Mouse (Mus musculus) forebrain, embryonic 10.5 days (tissue): ENCODE data around the gene Yars2. TPM values are rescaled to one million over a fixed set of nuclear protein-coding genes. Genes with fewer than 3 reads are reported as not detected.
"Not testable (repeated sequence)": the region's sequence is repeated elsewhere in the genome, so short reads cannot be mapped to it uniquely, and the experiment has no call there.

ENCODE experiments used
- DNase-seq: peaks from one replicate; pipeline ENCODE4 v3.0.0-alpha.2; 2017; ENCODE audit warnings: low spot score; ENCODE audit errors: extremely low spot score
- H3K27ac ChIP-seq: fragments of 300-500 bp; sonication (generic); 2 replicates; pipeline ENCODE4 v1.5.1; 2016; ENCODE audit warnings: mild to moderate bottlenecking
- H3K27me3 ChIP-seq: fragments of 300-500 bp; sonication (generic); 2 replicates; pipeline ENCODE4 v1.6.1; 2016; ENCODE audit warnings: mild to moderate bottlenecking; ENCODE audit not compliant: poor library complexity, severe bottlenecking
- H3K36me3 ChIP-seq: fragments of 300-500 bp; sonication (generic); replicated peaks from 2 replicates; pipeline ENCODE4 v1.6.1; 2016; ENCODE audit warnings: mild to moderate bottlenecking, moderate library complexity
- H3K4me1 ChIP-seq: fragments of 300-500 bp; sonication (generic); 2 replicates; pipeline ENCODE4 v1.6.1; 2016
- H3K4me3 ChIP-seq: fragments of 300-500 bp; sonication (generic); 2 replicates; pipeline ENCODE4 v1.5.1; 2016; ENCODE audit warnings: mild to moderate bottlenecking, moderate library complexity
- H3K9me3 ChIP-seq: fragments of 300-500 bp; sonication (generic); 2 replicates; pipeline ENCODE4 v1.6.1; 2016; ENCODE audit warnings: mild to moderate bottlenecking, moderate library complexity
- WGBS: fragments of 180-500 bp; shearing (Covaris S2); methylation state at CpG from one replicate; pipeline ENCODE4 v1.1.7; 2016; 5-methylcytosine and 5-hydroxymethylcytosine counted together
- polyA plus RNA-seq: library from polyadenylated mRNA; unstranded; fragments of >200 nt; fragmentation: Nextera tagmentation; extraction: Ambion mirVana; gene quantifications from 2 replicates; pipeline ENCODE4 v1.2.1, GENCODE M21; 2016

The Yars2 gene
- polyA plus RNA-seq, 1 experiment from 2014 or later: 47.8 TPM

DNA sequence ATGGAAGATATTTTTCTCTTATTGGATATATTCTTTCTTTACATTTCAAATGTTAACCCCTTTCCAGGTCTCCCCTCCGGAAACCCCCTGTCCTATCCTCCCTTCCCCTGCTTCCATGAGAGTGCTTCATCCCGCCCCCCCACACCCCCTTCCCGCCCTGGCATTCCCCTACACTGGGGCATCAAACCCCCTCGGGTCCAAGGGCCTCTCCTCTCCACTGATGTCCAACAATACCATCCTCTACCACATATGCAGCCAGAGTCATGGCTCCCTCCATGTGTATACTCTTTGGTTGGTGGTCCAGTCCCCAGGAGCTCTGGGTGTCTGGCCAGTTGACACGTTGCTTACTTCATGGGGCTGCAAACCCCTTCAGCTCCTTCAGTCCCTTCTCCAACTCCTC lies 8.6 kb downstream of the Yars2 start:
- peaks cover 95% of the 10 kb centered on the region for H3K36me3 ChIP-seq

GRCm38 (mm10) chr16:16325775-16326336 lies 23.1 kb downstream of the Yars2 start:
- H3K36me3 ChIP-seq: peaks cover 80% of the 10 kb centered on the region
- H3K9me3 ChIP-seq: no peaks in the 10 kb centered on the region
- no peaks in the 10 kb centered on the region for H3K4me1 ChIP-seq
- no peaks in the 10 kb centered on the region for H3K27me3 ChIP-seq
- 90% methylated on average over 5 of the region's 5 CpGs for WGBS
- H3K27ac ChIP-seq: no peak overlapping the region
- H3K4me3 ChIP-seq: no peak overlapping the region
- no peak for DNase-seq

More for the DNA sequence above, 8.6 kb downstream of the Yars2 start:
- Histone ChIP-seq H3K27ac (no peak overlapping the region), H3K9me3 (no peaks in the 10 kb centered on the region), H3K27me3 (no peaks in the 10 kb centered on the region), H3K4me1 (no peaks in the 10 kb centered on the region), H3K4me3 (no peak overlapping the region)
- DNase-seq: no peak
- WGBS: 87% methylated on average over 5 of the region's 5 CpGs

- DNase-seq: no peak
- 96% methylated on average over 5 of the region's 5 CpGs for WGBS
These were observed 43.7 kb downstream of the Yars2 start for GRCm38 (mm10) chr16:16346420-16346819.

DNA sequence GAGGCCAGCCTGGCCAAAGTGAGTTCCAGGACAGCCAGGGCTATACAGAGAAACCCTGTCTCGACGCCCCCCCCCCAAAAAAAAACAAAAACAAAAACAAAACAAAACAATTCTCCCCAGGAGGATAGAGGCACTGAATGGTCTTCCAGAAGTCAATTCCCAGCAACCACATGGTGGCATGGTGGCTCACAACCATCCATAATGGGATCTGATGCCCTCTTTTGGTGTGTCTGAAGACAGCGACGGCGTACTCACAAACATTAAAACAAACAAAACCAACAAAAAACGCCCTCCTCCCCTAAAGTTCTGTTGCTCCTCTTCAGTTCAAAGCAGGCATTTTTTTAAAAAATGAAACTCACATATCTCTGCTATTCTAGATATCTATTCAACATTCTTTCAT lies 55.1 kb downstream of the Yars2 start:
- Histone ChIP-seq H3K4me1 (peaks cover 11% of the 10 kb centered on the region), H3K9me3 (peaks cover 8% of the 10 kb centered on the region; the same call in 1 of the 2 replicates), H3K27ac (peak overlapping the region; percentile 93), H3K27me3 (no peaks in the 10 kb centered on the region), H3K36me3 (peaks cover 11% of the 10 kb centered on the region), H3K4me3 (peak overlapping the region; percentile 92)
- no peak for DNase-seq
- 17% methylated on average over 6 of the region's 6 CpGs for WGBS

More at GRCm38 (mm10) chr16:16346420-16346819, 43.7 kb downstream of the Yars2 start:
- Histone ChIP-seq H3K9me3 (no peaks in the 10 kb centered on the region), H3K36me3 (peaks cover 38% of the 10 kb centered on the region), H3K27ac (no peak overlapping the region), H3K27me3 (no peaks in the 10 kb centered on the region), H3K4me1 (no peaks in the 10 kb centered on the region), H3K4me3 (no peak overlapping the region)

DNA sequence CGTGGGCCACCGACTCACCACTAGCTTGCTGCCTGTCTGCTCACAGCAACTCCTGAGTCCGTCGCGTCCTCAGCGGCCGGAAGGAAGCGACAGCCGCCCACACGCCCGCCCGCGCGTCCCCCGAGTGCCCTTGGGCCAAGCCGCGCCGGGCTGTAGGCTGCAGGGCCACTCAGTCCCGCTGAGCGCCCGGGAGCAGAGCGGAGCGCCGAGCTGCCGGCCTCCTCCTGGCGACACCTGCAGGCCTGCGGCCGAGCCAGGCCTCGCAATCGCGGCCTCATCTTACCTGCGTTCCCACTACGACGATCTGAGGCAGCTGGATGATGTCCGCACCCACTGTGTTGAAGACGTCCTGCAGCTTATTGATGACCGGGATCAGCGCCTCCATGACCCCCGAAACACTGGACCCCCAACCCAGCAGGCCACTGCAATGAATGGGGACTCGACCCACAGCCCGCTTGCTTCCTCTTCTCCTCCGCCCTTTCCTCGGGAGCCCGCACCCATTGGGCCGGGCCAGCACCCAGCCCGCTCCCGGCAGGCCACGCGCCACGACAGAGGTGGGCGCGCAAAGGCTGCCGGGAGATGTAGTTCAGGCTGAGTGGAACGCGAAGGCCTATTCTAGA lies 55.8 kb downstream of the Yars2 start, which contains the start of gene Dnm1l:
Dnm1l (minus strand) TSS at position 479 of the 620 bp plus-strand sequence.
- peak; percentile 87 for DNase-seq
- Histone ChIP-seq H3K9me3 (0 out of 2 replicates have a peak, but pooled peaks cover 1% of the 10 kb centered on the region), H3K36me3 (peaks cover 4% of the 10 kb centered on the region), H3K27ac (peak within 1 kb of the TSS; percentile 93), H3K4me3 (peak within 1 kb of the TSS; percentile 92), H3K4me1 (peaks cover 11% of the 10 kb centered on the region), H3K27me3 (no peaks in the 10 kb centered on the region)
- under 1% methylated on average over 55 of the region's 55 CpGs for WGBS

DNA sequence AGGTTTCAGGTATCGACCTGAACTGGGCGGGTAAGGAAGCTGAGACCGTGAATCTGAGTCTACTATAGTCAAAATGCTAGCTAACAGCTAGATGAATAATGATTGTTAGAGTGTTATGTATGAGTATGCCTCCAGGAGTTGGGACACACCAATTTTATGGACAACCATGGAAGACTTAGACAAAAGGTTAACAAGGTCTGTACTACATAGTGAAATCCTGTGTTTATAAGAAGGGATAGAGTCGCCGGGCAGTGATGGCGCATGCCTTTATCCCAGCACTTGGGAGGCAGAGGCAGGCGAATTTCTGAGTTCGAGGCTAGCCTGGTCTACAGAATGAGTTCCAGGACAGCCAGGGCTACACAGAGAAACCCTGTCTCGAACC lies 56.3 kb downstream of the Yars2 start:
- H3K27me3 ChIP-seq, DNase-seq, H3K36me3 ChIP-seq, H3K9me3 ChIP-seq: not testable (repeated sequence)
- Histone ChIP-seq H3K27ac (peak overlapping the region; percentile 93), H3K4me1 (peaks cover 11% of the 10 kb centered on the region), H3K4me3 (peak overlapping the region; percentile 92)
- WGBS: 55% methylated on average over 9 of the region's 9 CpGs

Other genes starting within 250 kb of the Yars2 start
- 6.4 and 8.2 TPM in 2 replicates for gene Pkp2, start 89.6 kb upstream of the Yars2 start, polyA plus RNA-seq
- gene Dnm1l, start 56.0 kb downstream of the Yars2 start, polyA plus RNA-seq: 55.8 and 56.5 TPM in 2 replicates